Mouse (Mus musculus) midbrain, embryonic 11.5 days (tissue): ENCODE data around the gene Tap2. TPM values are rescaled to one million over a fixed set of nuclear protein-coding genes. Genes with fewer than 3 reads are reported as not detected.

Experiments
- ATAC-seq: fragments of 200-750 bp; cut with Nextera tagmentation; 2 replicates; pipeline ENCODE4 v1.8.0; 2017; ENCODE audit warnings: moderate TSS enrichment, moderate library complexity; ENCODE audit not compliant: low FRiP score
- DNase-seq: peaks from one replicate; pipeline ENCODE4 v3.0.0; 2015; ENCODE audit warnings: low spot score; ENCODE audit errors: missing footprints
- H3K27ac ChIP-seq: fragments of 300-500 bp; sonication (generic); 2 replicates; pipeline ENCODE4 v1.5.1; 2014; ENCODE audit warnings: low read depth, low read length
- H3K27me3 ChIP-seq: fragments of 300-500 bp; sonication (generic); 2 replicates; pipeline ENCODE4 v1.6.1; 2014; ENCODE audit warnings: mild to moderate bottlenecking, low read length, moderate library complexity, mixed read lengths; ENCODE audit not compliant: control insufficient read depth, insufficient read depth
- H3K36me3 ChIP-seq: fragments of 300-500 bp; sonication (generic); 2 replicates; pipeline ENCODE4 v1.6.1; 2014; ENCODE audit warnings: mild to moderate bottlenecking, low read length, moderate library complexity, mixed read lengths; ENCODE audit not compliant: control insufficient read depth, insufficient read depth
- H3K4me1 ChIP-seq: fragments of 300-500 bp; sonication (generic); 2 replicates; pipeline ENCODE4 v1.6.1; 2014; ENCODE audit warnings: low read length; ENCODE audit not compliant: control insufficient read depth, insufficient read depth
- H3K4me2 ChIP-seq: fragments of 300-500 bp; sonication (generic); 2 replicates; pipeline ENCODE4 v1.6.1; 2014; ENCODE audit warnings: mild to moderate bottlenecking, moderate library complexity
- H3K4me3 ChIP-seq: fragments of 300-500 bp; sonication (generic); 2 replicates; pipeline ENCODE4 v1.5.1; 2014; ENCODE audit warnings: low read depth, low read length
- H3K9ac ChIP-seq: fragments of 300-500 bp; sonication (generic); 2 replicates; pipeline ENCODE4 v1.6.1; 2014; ENCODE audit warnings: low read length
- H3K9me3 ChIP-seq: fragments of 300-500 bp; sonication (generic); 2 replicates; pipeline ENCODE4 v1.6.1; 2016; ENCODE audit warnings: low read length; ENCODE audit not compliant: control insufficient read depth
- WGBS: fragments of 180-500 bp; shearing (Covaris S2); extraction: QIAGEN DNeasy Blood & Tissue Kit; methylation state at CpG from one replicate; pipeline ENCODE4 v1.1.7; 2014; 5-methylcytosine and 5-hydroxymethylcytosine counted together
- polyA plus RNA-seq: library from polyadenylated mRNA; unstranded; fragments of >200 nt; fragmentation: Nextera tagmentation; extraction: Ambion mirVana; gene quantifications from 2 replicates; pipeline ENCODE4 v1.2.1, GENCODE M21; 2014

Gene Tap2
- polyA plus RNA-seq, 1 experiment from 2014 or later = 0.27 TPM

GRCm38 (mm10) chr17:34199050-34199619 is 4.2 kb upstream of the Tap2 start:
- no peak overlapping the region for H3K4me3 ChIP-seq
- ATAC-seq (no peak), DNase-seq (no peak)
- H3K27ac ChIP-seq = no peak overlapping the region
- H3K9ac ChIP-seq = no peak overlapping the region
- peaks cover 43% of the 10 kb centered on the region for H3K27me3 ChIP-seq
- WGBS = 65% methylated on average over 12 of the region's 12 CpGs
- no peaks in the 10 kb centered on the region for H3K36me3 ChIP-seq
- no peak overlapping the region for H3K4me2 ChIP-seq
- H3K4me1 ChIP-seq = peaks cover 10% of the 10 kb centered on the region
- no peaks in the 10 kb centered on the region for H3K9me3 ChIP-seq

GRCm38 (mm10) chr17:34200047-34200446 is 3.3 kb upstream of the Tap2 start:
- Histone ChIP-seq H3K4me2 (no peak overlapping the region), H3K4me1 (peaks cover 13% of the 10 kb centered on the region), H3K36me3 (no peaks in the 10 kb centered on the region), H3K4me3 (no peak overlapping the region), H3K9ac (no peak overlapping the region), H3K27me3 (peaks cover 46% of the 10 kb centered on the region), H3K27ac (no peak overlapping the region), H3K9me3 (no peaks in the 10 kb centered on the region)
- DNase-seq (no peak), ATAC-seq (no peak)
- WGBS = 85% methylated on average over 10 of the region's 10 CpGs

- 86% methylated on average over 16 of the region's 16 CpGs for WGBS
- Histone ChIP-seq H3K4me2 (no peak overlapping the region), H3K27me3 (peaks cover 51% of the 10 kb centered on the region), H3K4me3 (no peak overlapping the region), H3K9ac (no peak overlapping the region), H3K27ac (no peak overlapping the region), H3K4me1 (peaks cover 13% of the 10 kb centered on the region), H3K36me3 (no peaks in the 10 kb centered on the region), H3K9me3 (no peaks in the 10 kb centered on the region)
- no peak for DNase-seq
- no peak for ATAC-seq
These were observed 2.4 kb upstream of the Tap2 start for GRCm38 (mm10) chr17:34200772-34201505.

GRCm38 (mm10) chr17:34201506-34202055 is 1.7 kb upstream of the Tap2 start:
- peaks cover 13% of the 10 kb centered on the region for H3K4me1 ChIP-seq
- no peak for ATAC-seq
- no peaks in the 10 kb centered on the region for H3K36me3 ChIP-seq
- H3K9me3 ChIP-seq = no peaks in the 10 kb centered on the region
- H3K4me2 ChIP-seq = no peak overlapping the region
- WGBS = 67% methylated on average over 7 of the region's 7 CpGs
- H3K4me3 ChIP-seq = no peak overlapping the region
- DNase-seq = no peak
- H3K27me3 ChIP-seq = peaks cover 50% of the 10 kb centered on the region
- H3K27ac ChIP-seq = no peak overlapping the region
- no peak overlapping the region for H3K9ac ChIP-seq

GRCm38 (mm10) chr17:34202760-34203442 is 426 bp upstream of the Tap2 start:
- DNase-seq (no peak), ATAC-seq (peak; percentile 31)
- Histone ChIP-seq H3K9ac (no peak overlapping the region), H3K4me2 (no peak overlapping the region), H3K36me3 (no peaks in the 10 kb centered on the region), H3K27me3 (peaks cover 37% of the 10 kb centered on the region), H3K4me3 (no peak overlapping the region), H3K4me1 (peaks cover 7% of the 10 kb centered on the region), H3K27ac (no peak overlapping the region), H3K9me3 (no peaks in the 10 kb centered on the region)
- 79% methylated on average over 4 of the region's 4 CpGs for WGBS

GRCm38 (mm10) chr17:34204303-34205010 is 1.1 kb downstream of the Tap2 start:
- no peak overlapping the region for H3K27ac ChIP-seq
- peaks cover 21% of the 10 kb centered on the region for H3K27me3 ChIP-seq
- H3K4me2 ChIP-seq = peak overlapping the region; percentile 69
- DNase-seq (peak; percentile 98), ATAC-seq (peak; percentile 57; the same call in 1 of the 2 replicates)
- H3K36me3 ChIP-seq = no peaks in the 10 kb centered on the region
- peak overlapping the region; percentile 52 for H3K4me3 ChIP-seq
- H3K9me3 ChIP-seq = no peaks in the 10 kb centered on the region
- 2% methylated on average over 44 of the region's 44 CpGs for WGBS
- peak overlapping the region; percentile 59 for H3K9ac ChIP-seq
- H3K4me1 ChIP-seq = peaks cover 3% of the 10 kb centered on the region; the same call in 1 of the 2 replicates

GRCm38 (mm10) chr17:34205021-34205745 is 1.9 kb downstream of the Tap2 start:
- peaks cover 21% of the 10 kb centered on the region for H3K27me3 ChIP-seq
- 13% methylated on average over 18 of the region's 18 CpGs for WGBS
- peak; percentile 9; the same call in 1 of the 2 replicates for ATAC-seq

GRCm38 (mm10) chr17:34205746-34206176 is 2.4 kb downstream of the Tap2 start:
- DNase-seq (peak; percentile 85), ATAC-seq (no peak)
- no peak overlapping the region for H3K4me3 ChIP-seq
- H3K36me3 ChIP-seq = no peaks in the 10 kb centered on the region
- no peak overlapping the region for H3K4me2 ChIP-seq
- 17% methylated on average over 9 of the region's 9 CpGs for WGBS
- peaks cover 3% of the 10 kb centered on the region; the same call in 1 of the 2 replicates for H3K4me1 ChIP-seq
- H3K9ac ChIP-seq = no peak overlapping the region
- peaks cover 21% of the 10 kb centered on the region for H3K27me3 ChIP-seq
- H3K27ac ChIP-seq = no peak overlapping the region
- no peaks in the 10 kb centered on the region; the same call in 1 of the 2 replicates for H3K9me3 ChIP-seq

More at GRCm38 (mm10) chr17:34205021-34205745, 1.9 kb downstream of the Tap2 start:
- Histone ChIP-seq H3K4me1 (peaks cover 3% of the 10 kb centered on the region; the same call in 1 of the 2 replicates), H3K4me3 (peak overlapping the region; percentile 52), H3K9ac (peak overlapping the region; percentile 59), H3K9me3 (no peaks in the 10 kb centered on the region; the same call in 1 of the 2 replicates), H3K4me2 (peak overlapping the region; percentile 69), H3K36me3 (no peaks in the 10 kb centered on the region), H3K27ac (no peak overlapping the region)
- DNase-seq = peak; percentile 85
